Mouse (Mus musculus) limb, embryonic 11.5 days (tissue): ENCODE data around the gene Stom. TPM values are rescaled to one million over a fixed set of nuclear protein-coding genes. Genes with fewer than 3 reads are reported as not detected.

Experiments
- ATAC-seq: fragments of 200-750 bp; cut with Nextera tagmentation; 2 replicates; pipeline ENCODE4 v1.8.0; 2017; ENCODE audit warnings: low read depth; ENCODE audit not compliant: insufficient number of reproducible peaks, low FRiP score, low TSS enrichment
- DNase-seq: peaks from one replicate; pipeline ENCODE4 v3.0.0-alpha.2; 2015; ENCODE audit warnings: low spot score
- H3K27ac ChIP-seq: fragments of 300-500 bp; sonication (generic); replicated peaks from 2 replicates; pipeline ENCODE4 v1.5.1; 2014; ENCODE audit warnings: low read depth, mild to moderate bottlenecking, low read length
- H3K27me3 ChIP-seq: fragments of 300-500 bp; sonication (generic); 2 replicates; pipeline ENCODE4 v1.6.1; 2014; ENCODE audit warnings: mild to moderate bottlenecking, low read length, mixed read lengths; ENCODE audit not compliant: control insufficient read depth, insufficient read depth
- H3K36me3 ChIP-seq: fragments of 300-500 bp; sonication (generic); 2 replicates; pipeline ENCODE4 v1.6.1; 2014; ENCODE audit warnings: mild to moderate bottlenecking, low read length, moderate library complexity, mixed read lengths; ENCODE audit not compliant: control insufficient read depth, insufficient read depth
- H3K4me1 ChIP-seq: fragments of 300-500 bp; sonication (generic); 2 replicates; pipeline ENCODE4 v1.6.1; 2014; ENCODE audit warnings: low read length, mixed read lengths; ENCODE audit not compliant: control insufficient read depth, insufficient read depth
- H3K4me2 ChIP-seq: fragments of 300-500 bp; sonication (generic); 2 replicates; pipeline ENCODE4 v1.6.1; 2014; ENCODE audit warnings: low read depth, mild to moderate bottlenecking, moderate library complexity; ENCODE audit not compliant: severe bottlenecking
- H3K4me3 ChIP-seq: fragments of 300-500 bp; sonication (generic); 2 replicates; pipeline ENCODE4 v1.5.1; 2014; ENCODE audit warnings: low read depth, low read length
- H3K9ac ChIP-seq: fragments of 300-500 bp; sonication (generic); 2 replicates; pipeline ENCODE4 v1.6.1; 2014; ENCODE audit warnings: mild to moderate bottlenecking, low read length
- H3K9me3 ChIP-seq: fragments of 300-500 bp; sonication (generic); 2 replicates; pipeline ENCODE4 v1.6.1; 2016; ENCODE audit warnings: low read length; ENCODE audit not compliant: control insufficient read depth
- WGBS: fragments of 180-500 bp; shearing (Covaris S2); extraction: QIAGEN DNeasy Blood & Tissue Kit; methylation state at CpG from one replicate; pipeline ENCODE4 v1.1.7; 2014; 5-methylcytosine and 5-hydroxymethylcytosine counted together
- polyA plus RNA-seq: library from polyadenylated mRNA; unstranded; fragments of >200 nt; fragmentation: Nextera tagmentation; extraction: Ambion mirVana; gene quantifications from 2 replicates; pipeline ENCODE4 v1.2.1, GENCODE M21; 2014

Gene Stom
- polyA plus RNA-seq, 1 experiment from 2014 or later = 10.9 TPM

GRCm38 (mm10) chr2:35328064-35328792 lies 8.5 kb downstream of the Stom start:
- no peak for DNase-seq
- Histone ChIP-seq H3K36me3 (no peaks in the 10 kb centered on the region), H3K4me1 (no peaks in the 10 kb centered on the region), H3K9me3 (no peaks in the 10 kb centered on the region), H3K4me3 (no peak overlapping the region), H3K4me2 (no peak overlapping the region), H3K27me3 (no peaks in the 10 kb centered on the region), H3K27ac (no peak overlapping the region), H3K9ac (no peak overlapping the region)
- ATAC-seq = no peak
- 48% methylated on average over 11 of the region's 11 CpGs for WGBS

GRCm38 (mm10) chr2:35327583-35327982 lies 9.2 kb downstream of the Stom start:
- H3K4me3 ChIP-seq = no peak overlapping the region
- ATAC-seq (no peak), DNase-seq (no peak)
- no peak overlapping the region for H3K27ac ChIP-seq
- H3K4me1 ChIP-seq = no peaks in the 10 kb centered on the region
- H3K9me3 ChIP-seq = no peaks in the 10 kb centered on the region
- no peak overlapping the region for H3K4me2 ChIP-seq
- 77% methylated on average over 10 of the region's 10 CpGs for WGBS
- no peak overlapping the region for H3K9ac ChIP-seq
- H3K27me3 ChIP-seq = no peaks in the 10 kb centered on the region
- no peaks in the 10 kb centered on the region for H3K36me3 ChIP-seq

GRCm38 (mm10) chr2:35326931-35327330 lies 9.8 kb downstream of the Stom start:
- no peak overlapping the region for H3K4me2 ChIP-seq
- DNase-seq (no peak), ATAC-seq (no peak)
- H3K4me3 ChIP-seq = no peak overlapping the region
- no peak overlapping the region for H3K9ac ChIP-seq
- H3K4me1 ChIP-seq = no peaks in the 10 kb centered on the region
- H3K27ac ChIP-seq = no peak overlapping the region
- H3K36me3 ChIP-seq = no peaks in the 10 kb centered on the region
- no peaks in the 10 kb centered on the region for H3K9me3 ChIP-seq
- H3K27me3 ChIP-seq = no peaks in the 10 kb centered on the region
- WGBS = 80% methylated on average over 1 of the region's 1 CpGs

- no peaks in the 10 kb centered on the region for H3K4me1 ChIP-seq
- WGBS = 64% methylated on average over 10 of the region's 10 CpGs
- H3K27me3 ChIP-seq = no peaks in the 10 kb centered on the region
- DNase-seq = no peak
- no peaks in the 10 kb centered on the region for H3K9me3 ChIP-seq
- ATAC-seq = no peak
- H3K36me3 ChIP-seq = no peaks in the 10 kb centered on the region
- H3K9ac ChIP-seq = no peak overlapping the region
- H3K4me3 ChIP-seq = no peak overlapping the region
- no peak overlapping the region for H3K27ac ChIP-seq
- no peak overlapping the region for H3K4me2 ChIP-seq
These were observed 10.8 kb downstream of the Stom start for GRCm38 (mm10) chr2:35325930-35326329.

GRCm38 (mm10) chr2:35322404-35323164 lies 14.2 kb downstream of the Stom start:
- Histone ChIP-seq H3K36me3 (no peaks in the 10 kb centered on the region), H3K9me3 (no peaks in the 10 kb centered on the region), H3K27me3 (no peaks in the 10 kb centered on the region), H3K9ac (no peak overlapping the region), H3K4me3 (no peak overlapping the region), H3K4me1 (no peaks in the 10 kb centered on the region), H3K27ac (no peak overlapping the region), H3K4me2 (no peak overlapping the region)
- no peak for ATAC-seq
- WGBS = 82% methylated on average over 10 of the region's 10 CpGs
- no peak for DNase-seq

GRCm38 (mm10) chr2:35320399-35320798 lies 16.4 kb downstream of the Stom start:
- no peak for DNase-seq
- no peaks in the 10 kb centered on the region for H3K4me1 ChIP-seq
- no peak overlapping the region for H3K9ac ChIP-seq
- no peak for ATAC-seq
- H3K4me3 ChIP-seq = no peak overlapping the region
- 88% methylated on average over 15 of the region's 15 CpGs for WGBS
- no peaks in the 10 kb centered on the region for H3K27me3 ChIP-seq
- H3K9me3 ChIP-seq = no peaks in the 10 kb centered on the region
- no peak overlapping the region for H3K27ac ChIP-seq
- no peak overlapping the region for H3K4me2 ChIP-seq
- 0 out of 2 replicates have a peak, but pooled peaks cover 2% of the 10 kb centered on the region for H3K36me3 ChIP-seq

- no peak overlapping the region for H3K4me3 ChIP-seq
- H3K36me3 ChIP-seq = 0 out of 2 replicates have a peak, but pooled peaks cover 2% of the 10 kb centered on the region
- H3K27me3 ChIP-seq = no peaks in the 10 kb centered on the region
- ATAC-seq (no peak), DNase-seq (no peak)
- WGBS = 91% methylated on average over 12 of the region's 12 CpGs
- no peak overlapping the region for H3K9ac ChIP-seq
- H3K4me2 ChIP-seq = no peak overlapping the region
- no peaks in the 10 kb centered on the region for H3K4me1 ChIP-seq
- H3K9me3 ChIP-seq = no peaks in the 10 kb centered on the region
- no peak overlapping the region for H3K27ac ChIP-seq
These were observed 18.4 kb downstream of the Stom start for GRCm38 (mm10) chr2:35318405-35318804.

GRCm38 (mm10) chr2:35317604-35318003 lies 19.2 kb downstream of the Stom start:
- no peaks in the 10 kb centered on the region for H3K27me3 ChIP-seq
- H3K9me3 ChIP-seq = no peaks in the 10 kb centered on the region
- no peak overlapping the region for H3K4me2 ChIP-seq
- no peak for DNase-seq
- WGBS = 93% methylated on average over 4 of the region's 4 CpGs
- H3K4me3 ChIP-seq = no peak overlapping the region
- no peak for ATAC-seq
- H3K4me1 ChIP-seq = no peaks in the 10 kb centered on the region
- no peak overlapping the region for H3K27ac ChIP-seq
- no peak overlapping the region for H3K9ac ChIP-seq
- 0 out of 2 replicates have a peak, but pooled peaks cover 2% of the 10 kb centered on the region for H3K36me3 ChIP-seq
